Mouse (Mus musculus) ES-E14 (cell line): ENCODE data around the gene Plppr1. TPM values are rescaled to one million over a fixed set of nuclear protein-coding genes. Genes with fewer than 3 reads are reported as not detected.

Experiments
- DNase-seq: peaks from one replicate; pipeline ENCODE4 v3.0.0-alpha.2; 2013; ENCODE audit warnings: low read depth, low spot score
- H3K27ac ChIP-seq: 2 replicates; pipeline ENCODE4 v1.5.1; 2012; ENCODE audit warnings: low read depth, mild to moderate bottlenecking, low read length, moderate library complexity, mixed read lengths; ENCODE audit not compliant: poor library complexity, insufficient read depth, severe bottlenecking
- H3K36me3 ChIP-seq: 2 replicates; pipeline ENCODE4 v1.6.1; 2012; ENCODE audit warnings: mild to moderate bottlenecking, low read length, moderate library complexity, mixed read lengths; ENCODE audit not compliant: control insufficient read depth, poor library complexity, insufficient read depth, severe bottlenecking
- H3K4me1 ChIP-seq, 2 experiments: fragments of 150-350 bp in 1 of 2; sonication (generic) in 1 of 2; 2 replicates each; pipeline ENCODE4 v1.6.1; 2012; ENCODE audit warnings: low read length in 2 of 2, mild to moderate bottlenecking in 1 of 2, mixed read lengths in 1 of 2; ENCODE audit not compliant: control insufficient read depth in 2 of 2, insufficient read depth in 2 of 2, poor library complexity in 1 of 2
- H3K4me3 ChIP-seq, 2 experiments: fragments of 150-350 bp in 1 of 2; sonication (generic) in 1 of 2; 2 replicates each; pipeline ENCODE4 v1.5.1; 2012; ENCODE audit warnings: low read length in 2 of 2, low read depth in 1 of 2, mild to moderate bottlenecking in 1 of 2, mixed read lengths in 1 of 2; ENCODE audit not compliant: insufficient read depth in 1 of 2, poor library complexity in 1 of 2, severe bottlenecking in 1 of 2
- H3K9ac ChIP-seq: 2 replicates; pipeline ENCODE4 v1.6.1; 2012; ENCODE audit warnings: low read depth, mild to moderate bottlenecking, low read length, mixed read lengths; ENCODE audit not compliant: poor library complexity, insufficient read depth, severe bottlenecking
- H3K9me3 ChIP-seq: fragments of 150-350 bp; sonication (generic); 2 replicates; pipeline ENCODE4 v1.6.1; 2012; ENCODE audit warnings: low read depth, mild to moderate bottlenecking, low read length; ENCODE audit not compliant: control insufficient read depth, insufficient read depth
- CHD2 ChIP-seq: IDR thresholded peaks from 2 replicates; pipeline ENCODE4 v1.6.1; 2014; ENCODE audit warnings: mild to moderate bottlenecking, low read depth, low read length, inconsistent platforms
- HCFC1 ChIP-seq: IDR thresholded peaks from 2 replicates; pipeline ENCODE4 v1.6.1; 2012; ENCODE audit warnings: low read length, inconsistent platforms, borderline replicate concordance; ENCODE audit not compliant: insufficient read depth
- MAFK ChIP-seq: IDR thresholded peaks from 2 replicates; pipeline ENCODE4 v1.6.1; 2014; ENCODE audit warnings: mild to moderate bottlenecking, low read depth, low read length, inconsistent platforms; ENCODE audit not compliant: insufficient read depth
- ZC3H11A ChIP-seq: IDR thresholded peaks from 2 replicates; pipeline ENCODE4 v1.6.1; 2012; ENCODE audit warnings: low read depth, mild to moderate bottlenecking, inconsistent platforms, low read length, borderline replicate concordance
- ZNF384 ChIP-seq: IDR thresholded peaks from 2 replicates; pipeline ENCODE4 v1.6.1; 2012; ENCODE audit warnings: low read depth, low read length, inconsistent platforms
- in situ Hi-C, 2 experiments: fragments of 600-800 bp; cut with MboI; formaldehyde crosslinking; loops; one replicate each; pipeline ENCODE4 v1.15.1; 2025; ENCODE audit warnings: low sequenced_read_pairs in 2 of 2, inconsistent platforms in 1 of 2; ENCODE audit not compliant: unreplicated experiment in 2 of 2
- total RNA-seq: library from RNA; depleted of rRNA; stranded (reverse); fragments of 300-350 nt; gene quantifications from 2 replicates; pipeline ENCODE4 v1.2.3, GENCODE M21; 2012; rRNA removed

Plppr1 gene
- 0.18 and 0.48 TPM in 2 replicates for total RNA-seq

DNA sequence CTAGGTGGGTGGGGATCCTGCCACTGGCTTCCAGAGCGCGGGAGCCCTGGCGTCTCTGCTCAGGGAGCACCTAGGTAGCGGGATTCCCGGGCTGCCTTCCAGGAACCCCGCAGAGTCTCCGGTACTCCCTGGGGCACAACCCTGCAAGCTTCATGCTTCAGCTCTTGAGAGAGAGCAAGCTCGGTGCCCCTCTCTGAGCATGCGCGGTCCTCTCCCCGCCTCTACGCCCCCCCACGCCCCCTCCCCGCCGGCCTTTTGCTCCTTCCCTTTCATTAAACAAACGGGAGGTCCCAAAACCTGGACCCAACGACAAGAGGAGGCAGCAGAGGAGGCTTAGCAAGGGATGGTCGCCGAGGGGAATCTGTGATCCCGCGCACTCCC is at the start of gene Plppr1:
TSS of gene Plppr1 (plus strand) at position 253 of the 381 bp plus-strand sequence.
- H3K9me3 ChIP-seq = no peaks in the 10 kb centered on the region
- no peak within 1 kb of the TSS for H3K27ac ChIP-seq

GRCm38 (mm10) chr4:49016701-49017100 is 42.4 kb upstream of the Plppr1 start:
- in situ Hi-C loops = no loop called here
- H3K9me3 ChIP-seq = no peaks in the 10 kb centered on the region
- DNase-seq = no peak

More for the DNA sequence above, at the start of gene Plppr1:
- H3K9ac ChIP-seq = peak within 1 kb of the TSS; percentile 4; the same call in 1 of the 2 replicates
- TF ChIP-seq MAFK = no peak
- no peak for TF ChIP-seq HCFC1
- no peak for TF ChIP-seq ZC3H11A
- no peak for TF ChIP-seq CHD2
- TF ChIP-seq ZNF384 = no peak
- in situ Hi-C loops = no loop called here
- DNase-seq = peak; percentile 26
- H3K4me1 ChIP-seq = peaks cover 0 to 2% of the 10 kb centered on the region in 2 experiments; a peak in 1 of 4 replicates
- no peaks in the 10 kb centered on the region for H3K36me3 ChIP-seq
- peak within 1 kb of the TSS; percentile 63 to 67 for H3K4me3 ChIP-seq

DNA sequence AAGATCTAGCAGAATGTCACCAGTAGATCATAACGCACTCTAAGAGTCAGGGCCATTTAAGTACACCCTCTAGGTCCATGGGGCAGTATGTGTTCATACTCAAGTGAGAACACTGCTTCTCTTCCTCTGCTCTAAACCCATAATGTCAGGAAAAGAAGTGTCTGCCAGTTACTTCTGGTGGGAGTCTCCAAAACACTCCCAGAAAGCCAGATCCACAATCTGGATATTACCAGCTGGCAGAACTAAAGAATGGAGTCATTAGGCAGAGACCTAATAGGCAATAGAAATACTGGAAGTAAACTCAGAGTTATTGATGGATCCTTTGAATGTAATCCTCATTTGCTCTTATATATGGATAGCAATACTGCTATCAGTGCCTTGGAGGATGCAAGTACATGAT is 35.9 kb upstream of the Plppr1 start:
- DNase-seq = no peak
- H3K27ac ChIP-seq = no peak overlapping the region
- H3K9ac ChIP-seq = no peak overlapping the region
- TF ChIP-seq HCFC1 (no peak), ZC3H11A (no peak), CHD2 (no peak), ZNF384 (no peak), MAFK (no peak)
- in situ Hi-C loops = no loop called here
- no peaks in the 10 kb centered on the region for H3K4me1 ChIP-seq
- H3K4me3 ChIP-seq = no peak overlapping the region
- H3K9me3 ChIP-seq = no peaks in the 10 kb centered on the region
- H3K36me3 ChIP-seq = no peaks in the 10 kb centered on the region

More at GRCm38 (mm10) chr4:49016701-49017100, 42.4 kb upstream of the Plppr1 start:
- Histone ChIP-seq H3K27ac (no peak overlapping the region), H3K4me1 (no peaks in the 10 kb centered on the region), H3K36me3 (no peaks in the 10 kb centered on the region), H3K4me3 (no peak overlapping the region), H3K9ac (no peak overlapping the region)
- TF ChIP-seq ZC3H11A = no peak
- no peak for TF ChIP-seq ZNF384

DNA sequence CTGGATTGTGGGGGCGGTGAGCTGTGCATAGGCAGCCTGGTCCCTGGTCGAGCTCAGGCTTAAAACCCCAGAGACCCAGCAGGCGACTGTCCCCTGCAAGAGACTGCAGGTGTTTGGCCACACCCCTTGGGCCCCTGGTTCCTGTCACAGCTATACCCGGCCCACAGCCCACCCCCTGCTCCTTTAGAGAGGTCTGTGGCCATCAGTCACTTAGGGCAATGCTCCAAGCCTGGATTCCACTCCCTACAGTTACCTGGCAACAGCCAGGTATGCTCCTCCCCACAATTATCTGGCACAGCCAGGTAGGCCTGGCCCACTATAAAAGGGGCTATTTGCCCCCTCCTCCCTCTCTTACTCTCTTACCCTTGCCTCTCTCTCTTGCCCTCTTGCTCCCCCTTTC is 20.8 kb upstream of the Plppr1 start:
- Histone ChIP-seq H3K4me3 (no peak overlapping the region), H3K9ac (no peak overlapping the region), H3K9me3 (no peaks in the 10 kb centered on the region), H3K36me3 (no peaks in the 10 kb centered on the region), H3K27ac (no peak overlapping the region), H3K4me1 (no peaks in the 10 kb centered on the region)
- in situ Hi-C loops = no loop called here
- no peak for DNase-seq
- no peak for TF ChIP-seq HCFC1
- TF ChIP-seq MAFK = no peak
- no peak for TF ChIP-seq CHD2
- TF ChIP-seq ZC3H11A = no peak
- TF ChIP-seq ZNF384 = no peak

DNA sequence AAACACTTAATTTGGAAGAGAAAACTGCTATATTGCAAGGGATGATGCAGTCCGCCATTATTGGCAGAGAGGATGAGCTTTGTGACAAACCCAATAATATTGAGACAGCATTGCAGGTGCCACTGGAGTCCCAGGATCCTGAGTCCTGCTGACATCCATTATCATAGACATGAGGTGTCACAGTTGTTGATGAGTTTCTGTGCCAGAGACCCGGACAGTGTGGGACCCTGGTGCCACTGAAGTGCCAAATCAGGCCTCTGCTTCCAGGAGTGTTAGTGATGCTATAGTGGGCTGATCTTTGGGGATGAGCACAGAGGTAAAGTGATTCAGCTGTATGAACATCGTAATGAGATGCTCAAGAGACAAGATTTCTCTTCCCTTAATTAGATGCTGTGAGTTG is 19.2 kb upstream of the Plppr1 start:
- no peak overlapping the region for H3K27ac ChIP-seq
- no peaks in the 10 kb centered on the region for H3K4me1 ChIP-seq
- no peaks in the 10 kb centered on the region for H3K9me3 ChIP-seq
- in situ Hi-C loops = no loop called here
- TF ChIP-seq CHD2 (no peak), MAFK (no peak), ZNF384 (no peak), HCFC1 (no peak), ZC3H11A (no peak)
- no peak for DNase-seq
- H3K36me3 ChIP-seq = no peaks in the 10 kb centered on the region
- no peak overlapping the region for H3K9ac ChIP-seq
- no peak overlapping the region for H3K4me3 ChIP-seq
